Mouse (Mus musculus) lung, embryonic 14.5 days (tissue): ENCODE measurements around the gene Mcts2. TPM values are rescaled to one million over a fixed set of nuclear protein-coding genes. Genes with fewer than 3 reads are reported as not detected.

Source experiments
- ATAC-seq: fragments of 200-750 bp; cut with Nextera tagmentation; 2 replicates; pipeline ENCODE4 v1.8.0; 2017; ENCODE audit warnings: mild to moderate bottlenecking, moderate TSS enrichment, moderate library complexity; ENCODE audit not compliant: insufficient read depth
- DNase-seq: peaks from one replicate; pipeline ENCODE4 v3.0.0-alpha.2; 2015
- H3K27ac ChIP-seq: fragments of 300-500 bp; sonication (generic); 2 replicates; pipeline ENCODE4 v1.5.1; 2014; ENCODE audit warnings: low read depth, mild to moderate bottlenecking, moderate library complexity
- H3K27me3 ChIP-seq: fragments of 300-500 bp; sonication (generic); 2 replicates; pipeline ENCODE4 v1.6.1; 2014; ENCODE audit warnings: low read length, control low read depth; ENCODE audit not compliant: insufficient read depth
- H3K36me3 ChIP-seq: fragments of 300-500 bp; sonication (generic); 2 replicates; pipeline ENCODE4 v1.6.1; 2014; ENCODE audit warnings: control low read depth; ENCODE audit not compliant: insufficient read depth
- H3K4me1 ChIP-seq: fragments of 300-500 bp; sonication (generic); 2 replicates; pipeline ENCODE4 v1.6.1; 2014; ENCODE audit warnings: antibody characterized with exemption, control low read depth; ENCODE audit not compliant: insufficient read depth
- H3K4me2 ChIP-seq: fragments of 300-500 bp; sonication (generic); 2 replicates; pipeline ENCODE4 v1.6.1; 2014; ENCODE audit warnings: mild to moderate bottlenecking
- H3K4me3 ChIP-seq: fragments of 300-500 bp; sonication (generic); 2 replicates; pipeline ENCODE4 v1.5.1; 2014; ENCODE audit warnings: low read depth, low read length
- H3K9ac ChIP-seq: fragments of 300-500 bp; sonication (generic); 2 replicates; pipeline ENCODE4 v1.6.1; 2014
- H3K9me3 ChIP-seq: fragments of 300-500 bp; sonication (generic); 2 replicates; pipeline ENCODE4 v1.6.1; 2016; ENCODE audit warnings: low read depth, low read length, control low read depth
- CTCF ChIP-seq: IDR thresholded peaks from 2 replicates; pipeline ENCODE4 v1.5.1; 2016; ENCODE audit warnings: antibody characterized with exemption, low read depth
- WGBS: fragments of 180-500 bp; shearing (Covaris S2); extraction: QIAGEN DNeasy Blood & Tissue Kit; methylation state at CpG from one replicate; pipeline ENCODE4 v1.1.7; 2014; 5-methylcytosine and 5-hydroxymethylcytosine counted together
- polyA plus RNA-seq: library from polyadenylated mRNA; unstranded; fragments of >200 nt; fragmentation: Nextera tagmentation; extraction: Ambion mirVana; gene quantifications from 2 replicates; pipeline ENCODE4 v1.2.1, GENCODE M21; 2014

The Mcts2 gene
- polyA plus RNA-seq, 1 experiment from 2014 or later, result 28.5 TPM

DNA sequence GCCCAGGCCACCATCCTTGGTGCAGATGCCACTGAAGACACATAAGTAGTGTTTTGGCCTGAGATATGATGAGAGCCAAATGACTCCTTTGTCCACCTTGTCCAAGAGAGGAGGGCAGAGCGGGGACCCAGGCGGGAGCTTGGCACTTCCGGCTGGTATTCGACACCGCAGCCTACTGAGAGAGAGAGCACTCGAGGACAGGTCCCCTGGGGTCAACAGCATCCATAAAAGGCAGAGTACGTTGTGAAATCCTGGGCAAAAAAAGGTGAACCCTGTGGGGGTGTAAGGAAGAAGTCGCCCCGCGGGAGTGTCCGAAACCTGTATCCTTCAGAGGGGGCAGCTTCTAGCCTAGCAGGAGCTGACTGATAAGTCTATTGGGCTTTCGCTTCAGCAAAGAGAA is 14.7 kb upstream of the Mcts2 start:
- Histone ChIP-seq H3K4me3 (no peak overlapping the region), H3K4me1 (peaks cover 9% of the 10 kb centered on the region; the same call in 1 of the 2 replicates), H3K9ac (peak overlapping the region; percentile 4; the same call in 1 of the 2 replicates), H3K4me2 (peak overlapping the region; percentile 68; the same call in 1 of the 2 replicates), H3K36me3 (peaks cover 55% of the 10 kb centered on the region), H3K27ac (no peak overlapping the region), H3K27me3 (no peaks in the 10 kb centered on the region), H3K9me3 (no peaks in the 10 kb centered on the region)
- 76% methylated on average over 12 of the region's 12 CpGs for WGBS
- no peak for DNase-seq
- ATAC-seq, result no peak
- no peak for TF ChIP-seq CTCF

DNA sequence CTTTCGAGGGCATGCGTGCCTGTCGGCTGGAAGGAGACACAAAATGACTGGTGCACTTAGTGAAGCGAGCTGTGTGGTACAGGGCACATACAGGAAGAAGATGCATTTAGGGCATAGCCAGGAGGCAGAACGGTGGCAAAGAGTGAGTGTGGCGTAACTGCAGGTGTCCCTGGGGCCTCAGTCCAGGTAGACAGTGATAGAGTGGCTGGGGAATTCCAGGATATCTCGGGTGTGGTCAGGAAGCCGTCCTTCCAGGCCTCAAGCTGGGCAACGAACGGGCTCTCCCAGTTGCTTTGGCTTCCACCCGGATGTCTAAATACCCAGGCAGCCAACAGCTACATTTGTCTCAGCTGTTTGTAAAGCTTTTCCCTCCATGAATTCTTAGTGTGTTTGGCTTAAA is 12.7 kb upstream of the Mcts2 start:
- Histone ChIP-seq H3K27ac (no peak overlapping the region), H3K4me1 (peaks cover 9% of the 10 kb centered on the region; the same call in 1 of the 2 replicates), H3K36me3 (peaks cover 72% of the 10 kb centered on the region), H3K4me2 (no peak overlapping the region), H3K9ac (no peak overlapping the region), H3K9me3 (no peaks in the 10 kb centered on the region), H3K27me3 (no peaks in the 10 kb centered on the region), H3K4me3 (no peak overlapping the region)
- DNase-seq (no peak), ATAC-seq (no peak)
- TF ChIP-seq CTCF, result no peak
- WGBS, result 72% methylated on average over 11 of the region's 11 CpGs

DNA sequence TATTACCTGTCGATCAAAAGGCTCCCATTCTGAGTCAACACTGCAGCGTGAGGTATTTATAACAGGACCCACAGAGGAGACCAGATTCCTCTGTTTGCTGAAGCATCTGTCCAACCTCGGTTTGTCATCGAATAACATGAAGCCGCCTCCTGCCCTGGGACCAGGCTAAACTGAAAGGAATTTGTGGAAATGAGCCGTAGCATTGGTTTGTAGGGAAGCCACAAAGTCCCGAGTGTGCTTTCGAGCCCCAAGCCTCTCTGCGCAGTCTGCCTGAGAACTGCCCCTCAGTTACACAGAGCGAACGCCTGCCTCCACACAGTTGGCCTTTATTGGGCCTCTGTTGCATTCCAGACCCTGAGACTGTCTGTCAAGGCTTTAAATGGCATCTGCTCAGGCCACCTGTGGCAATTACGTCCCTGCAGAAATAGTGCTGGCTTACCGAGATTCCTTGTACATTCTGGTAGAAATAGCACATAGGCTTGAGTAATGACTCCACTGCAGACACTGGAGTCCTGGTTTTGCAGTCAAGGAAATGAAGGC is 11.5 kb upstream of the Mcts2 start:
- no peak overlapping the region for H3K4me3 ChIP-seq
- WGBS, result 86% methylated on average over 13 of the region's 13 CpGs
- peaks cover 9% of the 10 kb centered on the region; the same call in 1 of the 2 replicates for H3K4me1 ChIP-seq
- no peak for TF ChIP-seq CTCF
- peaks cover 84% of the 10 kb centered on the region for H3K36me3 ChIP-seq
- no peaks in the 10 kb centered on the region for H3K27me3 ChIP-seq
- H3K9me3 ChIP-seq, result no peaks in the 10 kb centered on the region
- no peak overlapping the region for H3K27ac ChIP-seq
- H3K4me2 ChIP-seq, result no peak overlapping the region
- DNase-seq, result no peak
- no peak for ATAC-seq
- H3K9ac ChIP-seq, result no peak overlapping the region

DNA sequence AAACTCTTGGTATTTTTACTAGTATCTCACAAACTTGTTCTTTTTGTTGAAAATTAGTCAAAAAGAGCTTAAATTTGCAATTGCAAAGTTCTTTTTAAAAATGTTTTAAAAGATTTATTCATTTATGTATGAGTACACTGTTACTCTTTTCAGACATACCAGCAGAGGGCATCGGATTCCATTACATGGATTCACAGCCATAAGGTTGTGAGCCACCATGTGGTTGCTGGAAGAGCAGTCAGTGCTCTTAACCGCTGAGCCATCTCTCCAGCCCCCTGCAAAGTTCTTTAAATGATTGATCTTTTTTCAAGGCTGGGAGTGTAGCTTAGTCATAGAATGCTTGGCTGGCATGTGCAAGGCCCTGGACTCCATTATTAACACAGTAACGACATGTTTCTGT is 8.5 kb upstream of the Mcts2 start:
- DNase-seq (peak; percentile 83), ATAC-seq (no peak; the same call in 1 of the 2 replicates)
- 48% methylated on average over 3 of the region's 3 CpGs for WGBS

DNA sequence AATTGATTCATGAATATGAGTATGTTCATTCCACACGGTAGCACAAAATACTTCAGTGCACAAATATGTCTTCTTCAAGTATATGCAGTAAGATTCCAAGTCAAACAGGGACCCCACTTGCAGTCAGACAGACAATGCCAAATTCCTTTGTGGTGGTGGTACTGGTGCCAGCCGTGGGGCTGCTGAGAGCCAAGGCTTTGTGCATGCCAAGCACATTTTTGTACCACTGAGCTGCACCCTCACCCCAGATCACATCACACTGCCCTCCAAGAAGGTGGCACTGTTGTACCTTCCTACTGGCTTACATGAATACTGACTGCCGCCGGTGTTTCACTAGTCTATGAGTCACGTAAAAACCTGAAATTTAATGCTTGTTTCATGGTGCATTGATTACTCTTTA is 7.9 kb upstream of the Mcts2 start:
- ATAC-seq, result no peak
- 83% methylated on average over 5 of the region's 5 CpGs for WGBS

More for the DNA sequence above, 8.5 kb upstream of the Mcts2 start:
- Histone ChIP-seq H3K4me2 (no peak overlapping the region), H3K9ac (no peak overlapping the region), H3K27me3 (no peaks in the 10 kb centered on the region), H3K27ac (no peak overlapping the region), H3K4me3 (no peak overlapping the region), H3K36me3 (peaks cover 96% of the 10 kb centered on the region), H3K9me3 (no peaks in the 10 kb centered on the region), H3K4me1 (no peaks in the 10 kb centered on the region)
- peak; percentile 77 for TF ChIP-seq CTCF

DNA sequence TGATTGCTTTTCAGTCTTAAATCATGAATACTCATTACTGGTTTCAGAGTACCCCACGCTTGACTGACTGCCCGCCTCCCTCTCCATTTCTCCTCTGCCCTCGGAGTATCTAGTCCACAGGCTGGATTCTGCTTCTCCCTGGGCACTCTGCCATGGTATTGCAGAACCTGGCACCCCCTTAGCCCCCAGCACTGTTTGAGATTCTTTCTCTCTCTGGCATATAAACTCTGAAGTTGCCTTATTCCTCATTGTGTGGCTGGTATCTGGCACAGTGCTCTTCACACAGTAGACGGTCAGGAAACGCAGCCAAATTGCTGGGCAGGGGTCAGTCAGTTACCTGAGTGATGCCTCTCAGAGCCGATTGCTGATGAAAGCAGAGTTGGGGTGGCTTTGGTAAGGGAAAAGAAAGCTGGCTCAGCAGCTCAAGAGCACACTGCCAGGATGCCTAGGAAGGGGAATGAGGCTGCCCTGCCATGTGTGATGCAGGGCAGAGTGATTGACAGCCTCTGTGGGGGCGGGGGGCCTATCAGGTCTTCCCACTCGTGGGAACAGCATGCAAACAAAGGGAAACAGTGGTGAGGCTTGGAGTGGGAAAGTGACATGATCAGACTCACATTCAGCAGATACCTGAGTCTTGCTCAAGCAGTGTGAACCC is 7.0 kb upstream of the Mcts2 start:
- Histone ChIP-seq H3K27me3 (no peaks in the 10 kb centered on the region), H3K4me1 (no peaks in the 10 kb centered on the region), H3K27ac (no peak overlapping the region), H3K9me3 (no peaks in the 10 kb centered on the region), H3K36me3 (peaks cover 98% of the 10 kb centered on the region), H3K4me3 (no peak overlapping the region), H3K9ac (no peak overlapping the region), H3K4me2 (no peak overlapping the region)
- ATAC-seq, result no peak
- WGBS, result 83% methylated on average over 8 of the region's 8 CpGs
- no peak for TF ChIP-seq CTCF
- no peak for DNase-seq

More for the DNA sequence above, 7.9 kb upstream of the Mcts2 start:
- no peaks in the 10 kb centered on the region for H3K27me3 ChIP-seq
- no peak for DNase-seq
- no peak overlapping the region for H3K4me2 ChIP-seq
- H3K27ac ChIP-seq, result no peak overlapping the region
- no peaks in the 10 kb centered on the region for H3K9me3 ChIP-seq
- no peak overlapping the region for H3K9ac ChIP-seq
- TF ChIP-seq CTCF, result no peak
- H3K4me1 ChIP-seq, result no peaks in the 10 kb centered on the region
- no peak overlapping the region for H3K4me3 ChIP-seq
- peaks cover 97% of the 10 kb centered on the region for H3K36me3 ChIP-seq

DNA sequence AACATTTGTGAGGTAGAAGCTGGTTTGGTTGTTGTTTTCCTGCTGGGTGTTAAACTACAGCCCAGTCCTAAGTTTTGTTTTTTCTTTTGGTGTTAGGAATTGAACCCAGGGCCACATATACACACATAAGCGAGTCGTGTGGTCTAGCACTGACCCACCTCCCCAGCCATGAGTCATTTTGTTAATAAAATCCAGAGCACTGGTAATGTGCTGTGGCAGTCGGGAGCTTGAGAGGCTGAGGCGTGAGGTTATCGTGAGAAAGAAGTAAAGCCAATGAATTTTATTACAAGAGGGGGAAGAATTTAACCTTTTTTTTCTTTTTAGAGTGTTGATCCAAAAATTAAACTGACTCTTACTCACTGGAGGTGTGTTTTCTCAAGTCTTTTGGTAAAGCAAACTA is 3.7 kb upstream of the Mcts2 start:
- Histone ChIP-seq H3K4me2 (no peak overlapping the region), H3K9me3 (peaks cover 11% of the 10 kb centered on the region; the same call in 1 of the 2 replicates), H3K27ac (no peak overlapping the region), H3K27me3 (no peaks in the 10 kb centered on the region), H3K4me3 (no peak overlapping the region), H3K9ac (no peak overlapping the region), H3K4me1 (0 out of 2 replicates have a peak, but pooled peaks cover 4% of the 10 kb centered on the region), H3K36me3 (peaks cover 98% of the 10 kb centered on the region)
- no peak for TF ChIP-seq CTCF
- DNase-seq (no peak), ATAC-seq (no peak)
- 86% methylated on average over 5 of the region's 5 CpGs for WGBS
